Mouse (Mus musculus) MEL (cell line): Measurements from ENCODE around the gene Ears2.

Experiments
- CTCF ChIP-seq, 3 experiments: IDR thresholded peaks in 2 of 3; conservative IDR thresholded peaks in 1 of 3; 2 replicates each; pipeline ENCODE4 v1.5.1; 2011 to 2012; ENCODE audit warnings: low read length in 3 of 3, low read depth in 2 of 3, mild to moderate bottlenecking in 2 of 3, improper control_type of control experiment in 1 of 3, inconsistent platforms in 1 of 3, mixed read lengths in 1 of 3, moderate library complexity in 1 of 3; ENCODE audit not compliant: control insufficient read depth in 1 of 3, insufficient read depth in 1 of 3, poor library complexity in 1 of 3, severe bottlenecking in 1 of 3
- E2F4 ChIP-seq: IDR thresholded peaks from 2 replicates; pipeline ENCODE4 v1.6.1; 2011; ENCODE audit warnings: low read depth, low read length, improper control_type of control experiment, borderline replicate concordance
- ETS1 ChIP-seq: IDR thresholded peaks from 2 replicates; pipeline ENCODE4 v1.6.1; 2012; ENCODE audit warnings: low read depth, mild to moderate bottlenecking, inconsistent platforms, low read length, improper control_type of control experiment, moderate library complexity
- GATA1 ChIP-seq: IDR thresholded peaks from 2 replicates; pipeline ENCODE4 v1.6.1; 2011; ENCODE audit warnings: low read depth, low read length, improper control_type of control experiment
- HCFC1 ChIP-seq: IDR thresholded peaks from 2 replicates; pipeline ENCODE4 v1.6.1; 2012; ENCODE audit warnings: low read depth, mild to moderate bottlenecking, inconsistent platforms, low read length, improper control_type of control experiment, moderate library complexity
- POLR2A ChIP-seq, 2 experiments: IDR thresholded peaks; 2 replicates each; pipeline ENCODE4 v1.6.1; 2011 to 2012; ENCODE audit warnings: low read length in 2 of 2, mild to moderate bottlenecking in 2 of 2, control low read depth in 1 of 2, improper control_type of control experiment in 1 of 2, low read depth in 1 of 2, moderate library complexity in 1 of 2; ENCODE audit not compliant: control insufficient read depth in 1 of 2, insufficient read depth in 1 of 2, poor library complexity in 1 of 2
- POLR2AphosphoS2 ChIP-seq: IDR thresholded peaks from 2 replicates; pipeline ENCODE4 v1.6.1; 2011; ENCODE audit warnings: low read length, improper control_type of control experiment
- TAL1 ChIP-seq: IDR thresholded peaks from 2 replicates; pipeline ENCODE4 v1.6.1; 2012; ENCODE audit warnings: mild to moderate bottlenecking, inconsistent platforms, low read length, moderate library complexity, mixed read lengths
- ZC3H11A ChIP-seq: IDR thresholded peaks from 2 replicates; pipeline ENCODE4 v1.6.1; 2012; ENCODE audit warnings: low read depth, mild to moderate bottlenecking, inconsistent platforms, low read length, improper control_type of control experiment

GRCm38 (mm10) chr7:122066102-122066944 lies 740 bp downstream of the Ears2 start:
- TF ChIP-seq POLR2AphosphoS2 (peak; percentile 68), GATA1 (no peak), CTCF (IDR thresholded peaks at IDR 0.05 in 2 of 3, conservative IDR thresholded peaks at IDR 0.05 in 1 of 3; ENCODE audit: control insufficient read depth in 1 of 3, insufficient read depth in 1 of 3, low read depth in 2 of 3, low read length in 3 of 3, poor library complexity in 1 of 3, severe bottlenecking in 1 of 3) (no peak), HCFC1 (no peak), ZC3H11A (no peak), POLR2A (IDR thresholded peaks at IDR 0.05; ENCODE audit: control insufficient read depth in 1 of 2, insufficient read depth in 1 of 2, low read depth in 1 of 2, low read length in 2 of 2, poor library complexity in 1 of 2) (peak in 1 of 2 experiments; percentile 46; a peak in 1 of 4 replicates), E2F4 (0 out of 2 replicates have a peak, but pooled peaks have one; percentile 46), ETS1 (0 out of 2 replicates have a peak, but pooled peaks have one; percentile 39), TAL1 (no peak)
